Mouse (Mus musculus) liver, embryonic 15.5 days (tissue): ENCODE results near the gene Gmds. TPM values are rescaled to one million over a fixed set of nuclear protein-coding genes. Genes with fewer than 3 reads are reported as not detected.

Experiments
- ATAC-seq: fragments of 200-750 bp; cut with Nextera tagmentation; 2 replicates; pipeline ENCODE4 v1.8.0; 2017; ENCODE audit warnings: moderate number of reproducible peaks, mild to moderate bottlenecking, moderate library complexity; ENCODE audit not compliant: insufficient read depth
- H3K27ac ChIP-seq: fragments of 300-500 bp; sonication (generic); replicated peaks from 2 replicates; pipeline ENCODE4 v1.5.1; 2015; ENCODE audit warnings: mild to moderate bottlenecking, inconsistent platforms
- H3K27me3 ChIP-seq: fragments of 300-500 bp; sonication (generic); 2 replicates; pipeline ENCODE4 v1.6.1; 2015; ENCODE audit warnings: mild to moderate bottlenecking, inconsistent platforms
- H3K36me3 ChIP-seq: fragments of 300-500 bp; sonication (generic); replicated peaks from 2 replicates; pipeline ENCODE4 v1.6.1; 2015; ENCODE audit warnings: moderate library complexity, mild to moderate bottlenecking, inconsistent platforms
- H3K4me1 ChIP-seq: fragments of 300-500 bp; sonication (generic); replicated peaks from 2 replicates; pipeline ENCODE4 v1.6.1; 2015; ENCODE audit warnings: inconsistent platforms
- H3K4me2 ChIP-seq: fragments of 300-500 bp; sonication (generic); 2 replicates; pipeline ENCODE4 v1.6.1; 2015; ENCODE audit warnings: moderate library complexity, mild to moderate bottlenecking, inconsistent platforms
- H3K4me3 ChIP-seq: fragments of 300-500 bp; sonication (generic); replicated peaks from 2 replicates; pipeline ENCODE4 v1.5.1; 2015; ENCODE audit warnings: mild to moderate bottlenecking, inconsistent platforms
- H3K9ac ChIP-seq: fragments of 300-500 bp; sonication (generic); 2 replicates; pipeline ENCODE4 v1.6.1; 2015; ENCODE audit warnings: moderate library complexity, mild to moderate bottlenecking, inconsistent platforms
- H3K9me3 ChIP-seq: fragments of 300-500 bp; sonication (generic); replicated peaks from 2 replicates; pipeline ENCODE4 v1.6.1; 2016; ENCODE audit warnings: inconsistent platforms
- WGBS: fragments of 180-500 bp; shearing (Covaris S2); methylation state at CpG from one replicate; pipeline ENCODE4 v1.1.7; 2015; ENCODE audit warnings: mixed read lengths; ENCODE audit not compliant: insufficient replicate concordance; 5-methylcytosine and 5-hydroxymethylcytosine counted together
- polyA plus RNA-seq: library from polyadenylated mRNA; unstranded; fragments of >200 nt; fragmentation: Nextera tagmentation; extraction: Ambion mirVana; gene quantifications from 2 replicates; pipeline ENCODE4 v1.2.1, GENCODE M21; 2015

Gene Gmds
- polyA plus RNA-seq, 1 experiment from 2014 or later: 7.0 TPM

GRCm38 (mm10) chr13:31823316-31823715 is 515.2 kb downstream of the Gmds start:
- Histone ChIP-seq H3K27me3 (peaks cover 32% of the 10 kb centered on the region), H3K4me1 (no peaks in the 10 kb centered on the region), H3K36me3 (no peaks in the 10 kb centered on the region), H3K4me3 (no peak overlapping the region), H3K9me3 (no peaks in the 10 kb centered on the region), H3K9ac (no peak overlapping the region), H3K27ac (no peak overlapping the region), H3K4me2 (no peak overlapping the region)
- 28% methylated on average over 5 of the region's 5 CpGs for WGBS
- no peak for ATAC-seq

- no peak for ATAC-seq
- H3K9ac ChIP-seq: no peak overlapping the region
Measured at GRCm38 (mm10) chr13:31821050-31821449, 517.5 kb downstream of the Gmds start.

GRCm38 (mm10) chr13:31820587-31821017 is 517.9 kb downstream of the Gmds start:
- Histone ChIP-seq H3K4me2 (peak overlapping the region; percentile 48), H3K27ac (no peak overlapping the region), H3K27me3 (peaks cover 50% of the 10 kb centered on the region), H3K36me3 (no peaks in the 10 kb centered on the region), H3K4me3 (peak overlapping the region; percentile 26; the same call in 1 of the 2 replicates), H3K9ac (no peak overlapping the region), H3K9me3 (no peaks in the 10 kb centered on the region), H3K4me1 (no peaks in the 10 kb centered on the region)
- peak; percentile 70 for ATAC-seq
- WGBS: 11% methylated on average over 16 of the region's 16 CpGs

More at GRCm38 (mm10) chr13:31821050-31821449, 517.5 kb downstream of the Gmds start:
- Histone ChIP-seq H3K27me3 (peaks cover 45% of the 10 kb centered on the region), H3K36me3 (no peaks in the 10 kb centered on the region), H3K4me3 (no peak overlapping the region), H3K9me3 (no peaks in the 10 kb centered on the region), H3K4me1 (no peaks in the 10 kb centered on the region), H3K4me2 (peak overlapping the region; percentile 48), H3K27ac (no peak overlapping the region)
- WGBS: 27% methylated on average over 6 of the region's 6 CpGs

GRCm38 (mm10) chr13:31819664-31820405 is 518.7 kb downstream of the Gmds start:
- Histone ChIP-seq H3K9me3 (no peaks in the 10 kb centered on the region), H3K4me3 (no peak overlapping the region), H3K4me1 (no peaks in the 10 kb centered on the region), H3K27ac (no peak overlapping the region), H3K9ac (no peak overlapping the region), H3K36me3 (no peaks in the 10 kb centered on the region), H3K4me2 (no peak overlapping the region), H3K27me3 (peaks cover 57% of the 10 kb centered on the region)
- ATAC-seq: no peak
- 46% methylated on average over 14 of the region's 14 CpGs for WGBS

GRCm38 (mm10) chr13:31818337-31818736 is 520.2 kb downstream of the Gmds start:
- Histone ChIP-seq H3K9ac (no peak overlapping the region), H3K27ac (no peak overlapping the region), H3K4me2 (no peak overlapping the region), H3K9me3 (no peaks in the 10 kb centered on the region), H3K4me3 (no peak overlapping the region), H3K36me3 (no peaks in the 10 kb centered on the region), H3K4me1 (no peaks in the 10 kb centered on the region), H3K27me3 (peaks cover 70% of the 10 kb centered on the region)
- ATAC-seq: no peak
- 50% methylated on average over 7 of the region's 7 CpGs for WGBS

GRCm38 (mm10) chr13:31815383-31816003 is 523.0 kb downstream of the Gmds start:
- H3K4me3 ChIP-seq: no peak overlapping the region
- H3K27me3 ChIP-seq: peaks cover 75% of the 10 kb centered on the region
- H3K9me3 ChIP-seq: no peaks in the 10 kb centered on the region
- WGBS: 35% methylated on average over 15 of the region's 15 CpGs
- no peak overlapping the region for H3K9ac ChIP-seq
- H3K4me2 ChIP-seq: no peak overlapping the region
- 0 out of 2 replicates have a peak, but pooled peaks cover 5% of the 10 kb centered on the region for H3K4me1 ChIP-seq
- no peak for ATAC-seq
- H3K27ac ChIP-seq: no peak overlapping the region
- no peaks in the 10 kb centered on the region for H3K36me3 ChIP-seq

- H3K4me3 ChIP-seq: no peak overlapping the region
- WGBS: 50% methylated on average over 2 of the region's 2 CpGs
- H3K27me3 ChIP-seq: peaks cover 93% of the 10 kb centered on the region
- no peak for ATAC-seq
- no peak overlapping the region for H3K9ac ChIP-seq
- no peaks in the 10 kb centered on the region for H3K36me3 ChIP-seq
- no peak overlapping the region for H3K27ac ChIP-seq
- H3K4me1 ChIP-seq: peaks cover 15% of the 10 kb centered on the region
- no peak overlapping the region for H3K4me2 ChIP-seq
- no peaks in the 10 kb centered on the region for H3K9me3 ChIP-seq
Measured at GRCm38 (mm10) chr13:31812701-31813100, 525.8 kb downstream of the Gmds start.

GRCm38 (mm10) chr13:31811542-31812021 is 527.0 kb downstream of the Gmds start:
- WGBS: 20% methylated on average over 44 of the region's 44 CpGs
- H3K4me2 ChIP-seq: peak overlapping the region; percentile 50
- H3K27ac ChIP-seq: no peak overlapping the region
- peaks cover 25% of the 10 kb centered on the region for H3K4me1 ChIP-seq
- H3K9ac ChIP-seq: no peak overlapping the region
- peaks cover 97% of the 10 kb centered on the region for H3K27me3 ChIP-seq
- peak overlapping the region; percentile 33 for H3K4me3 ChIP-seq
- no peaks in the 10 kb centered on the region for H3K9me3 ChIP-seq
- no peak for ATAC-seq
- H3K36me3 ChIP-seq: no peaks in the 10 kb centered on the region

- 2% methylated on average over 65 of the region's 65 CpGs for WGBS
- H3K27ac ChIP-seq: no peak overlapping the region
- H3K4me2 ChIP-seq: peak overlapping the region; percentile 50
- no peak for ATAC-seq
- peaks cover 31% of the 10 kb centered on the region for H3K4me1 ChIP-seq
- H3K36me3 ChIP-seq: no peaks in the 10 kb centered on the region
- H3K27me3 ChIP-seq: peaks cover 97% of the 10 kb centered on the region
- H3K9me3 ChIP-seq: no peaks in the 10 kb centered on the region
- H3K9ac ChIP-seq: no peak overlapping the region
- peak overlapping the region; percentile 33 for H3K4me3 ChIP-seq
Measured at GRCm38 (mm10) chr13:31810693-31811541, 527.6 kb downstream of the Gmds start.

GRCm38 (mm10) chr13:31810375-31810692 is 528.2 kb downstream of the Gmds start:
- Histone ChIP-seq H3K9me3 (no peaks in the 10 kb centered on the region), H3K4me3 (no peak overlapping the region), H3K27ac (no peak overlapping the region), H3K36me3 (no peaks in the 10 kb centered on the region), H3K4me2 (peak overlapping the region; percentile 50; the same call in 1 of the 2 replicates), H3K9ac (no peak overlapping the region), H3K4me1 (peaks cover 34% of the 10 kb centered on the region), H3K27me3 (peaks cover 97% of the 10 kb centered on the region)
- 5% methylated on average over 9 of the region's 9 CpGs for WGBS
- ATAC-seq: no peak

GRCm38 (mm10) chr13:31809701-31810100 is 528.8 kb downstream of the Gmds start:
- Histone ChIP-seq H3K9ac (no peak overlapping the region), H3K4me3 (no peak overlapping the region), H3K4me1 (peaks cover 34% of the 10 kb centered on the region), H3K27me3 (peaks cover 97% of the 10 kb centered on the region), H3K36me3 (no peaks in the 10 kb centered on the region), H3K9me3 (no peaks in the 10 kb centered on the region), H3K4me2 (no peak overlapping the region), H3K27ac (no peak overlapping the region)
- ATAC-seq: no peak
- WGBS: 21% methylated on average over 6 of the region's 6 CpGs
